Mouse (Mus musculus): Measurements from ENCODE around the gene Fermt2.
"Not testable (repeated sequence)": the region's sequence is repeated elsewhere in the genome, so short reads cannot be mapped to it uniquely, and the experiment has no call there.

Fermt2 gene

GRCm38 (mm10) chr14:45507447-45507846, 22.5 kb downstream of the Fermt2 start:
- no peak for DNase-seq

GRCm38 (mm10) chr14:45507032-45507431, 22.9 kb downstream of the Fermt2 start:
- no peak for DNase-seq

- DNase-seq, result no peak
These were observed 23.8 kb downstream of the Fermt2 start for GRCm38 (mm10) chr14:45506165-45506564.

- DNase-seq, result no peak
These were observed 25.4 kb downstream of the Fermt2 start for GRCm38 (mm10) chr14:45504422-45505113.

- no peak for DNase-seq
These were observed 26.0 kb downstream of the Fermt2 start for GRCm38 (mm10) chr14:45503934-45504333.

GRCm38 (mm10) chr14:45500052-45500451, 29.9 kb downstream of the Fermt2 start:
- no peak for DNase-seq

- DNase-seq, result no peak
These were observed 32.8 kb downstream of the Fermt2 start for GRCm38 (mm10) chr14:45497116-45497515.

- DNase-seq, result not testable (repeated sequence)
These were observed 34.1 kb downstream of the Fermt2 start for GRCm38 (mm10) chr14:45495810-45496209.

GRCm38 (mm10) chr14:45493891-45494290, 36.0 kb downstream of the Fermt2 start:
- DNase-seq, result no peak

GRCm38 (mm10) chr14:45492668-45493067, 37.2 kb downstream of the Fermt2 start:
- no peak for DNase-seq

- no peak for DNase-seq
These were observed 37.9 kb downstream of the Fermt2 start for GRCm38 (mm10) chr14:45492038-45492437.

GRCm38 (mm10) chr14:45487201-45487600, 42.7 kb downstream of the Fermt2 start:
- not testable (repeated sequence) for DNase-seq

- not testable (repeated sequence) for DNase-seq
These were observed 46.6 kb downstream of the Fermt2 start for GRCm38 (mm10) chr14:45483361-45483760.

- no peak for DNase-seq
These were observed 50.7 kb downstream of the Fermt2 start for GRCm38 (mm10) chr14:45478977-45479806.

GRCm38 (mm10) chr14:45478515-45478914, 51.4 kb downstream of the Fermt2 start:
- DNase-seq, result no peak

GRCm38 (mm10) chr14:45477651-45478050, 52.3 kb downstream of the Fermt2 start:
- no peak for DNase-seq

GRCm38 (mm10) chr14:45476990-45477389, 52.9 kb downstream of the Fermt2 start:
- no peak for DNase-seq

- DNase-seq, result no peak
These were observed 57.4 kb downstream of the Fermt2 start for GRCm38 (mm10) chr14:45472536-45472935.

GRCm38 (mm10) chr14:45469446-45469845, 60.5 kb downstream of the Fermt2 start:
- no peak for DNase-seq

GRCm38 (mm10) chr14:45466371-45466770, 63.5 kb downstream of the Fermt2 start:
- not testable (repeated sequence) for DNase-seq

- no peak for DNase-seq
These were observed 65.6 kb downstream of the Fermt2 start for GRCm38 (mm10) chr14:45464036-45465035.

GRCm38 (mm10) chr14:45463599-45463998, 66.3 kb downstream of the Fermt2 start:
- DNase-seq, result no peak
